Mouse (Mus musculus): ENCODE results near the gene Gpatch3.

GRCm38 (mm10) chr4:133631769-133632411, 57.3 kb downstream of the Gpatch3 start:
- TF ChIP-seq POLR2A (IDR thresholded peaks at IDR 0.05; ENCODE audit: insufficient read depth, low read depth, low read length) (0 out of 2 replicates have a peak, but pooled peaks have one; percentile 26), CTCF (IDR thresholded peaks at IDR 0.05) (no peak)

Measured in heart, adult 2 months (tissue).